Mouse (Mus musculus) 3T3-L1 (cell line): ENCODE results near the gene Card14.
"Not testable (repeated sequence)": the region's sequence is repeated elsewhere in the genome, so short reads cannot be mapped to it uniquely, and the experiment has no call there.

Experiments
- DNase-seq: peaks from one replicate; pipeline ENCODE4 v3.0.0-alpha.2; 2015; ENCODE audit warnings: low read depth, low spot score

Gene Card14

GRCm38 (mm10) chr11:119307658-119307867 lies at the start of gene Card14:
TSS of gene Card14 (plus strand) at chr11:119307768.
- DNase-seq: no peak

GRCm38 (mm10) chr11:119258216-119258571 lies 49.4 kb upstream of the Card14 start:
- no peak for DNase-seq

GRCm38 (mm10) chr11:119258572-119259322 lies 48.8 kb upstream of the Card14 start:
- DNase-seq: no peak

- no peak for DNase-seq
These were observed 47.6 kb upstream of the Card14 start for GRCm38 (mm10) chr11:119259977-119260376.

- no peak for DNase-seq
These were observed 43.2 kb upstream of the Card14 start for GRCm38 (mm10) chr11:119264413-119264812.

GRCm38 (mm10) chr11:119265811-119266210 lies 41.8 kb upstream of the Card14 start:
- DNase-seq: no peak

- DNase-seq: no peak
These were observed 40.3 kb upstream of the Card14 start for GRCm38 (mm10) chr11:119267241-119267674.

GRCm38 (mm10) chr11:119267768-119268556 lies 39.6 kb upstream of the Card14 start, which contains the start of gene Gaa:
TSS of gene Gaa (plus strand) at chr11:119267887.
- DNase-seq: peak; percentile 96

- DNase-seq: no peak
These were observed 38.9 kb upstream of the Card14 start for GRCm38 (mm10) chr11:119268557-119269195.

- not testable (repeated sequence) for DNase-seq
These were observed 35.1 kb upstream of the Card14 start for GRCm38 (mm10) chr11:119272492-119272891.

GRCm38 (mm10) chr11:119273186-119273930 lies 34.2 kb upstream of the Card14 start:
- peak; percentile 27 for DNase-seq

- DNase-seq: no peak
These were observed 26.5 kb upstream of the Card14 start for GRCm38 (mm10) chr11:119281030-119281429.

GRCm38 (mm10) chr11:119285791-119286527 lies 21.6 kb upstream of the Card14 start:
- peak; percentile 67 for DNase-seq

- no peak for DNase-seq
These were observed 20.2 kb upstream of the Card14 start for GRCm38 (mm10) chr11:119287207-119287992.

- DNase-seq: not testable (repeated sequence)
These were observed 14.7 kb upstream of the Card14 start for GRCm38 (mm10) chr11:119292861-119293260.

- no peak for DNase-seq
These were observed 9.6 kb upstream of the Card14 start for GRCm38 (mm10) chr11:119297996-119298395.

- no peak for DNase-seq
These were observed 8.7 kb upstream of the Card14 start for GRCm38 (mm10) chr11:119298917-119299316.

GRCm38 (mm10) chr11:119299391-119300245 lies 8.0 kb upstream of the Card14 start, which contains the start of gene Eif4a3:
TSS of gene Eif4a3 (minus strand) at chr11:119300089.
- peak; percentile 95 for DNase-seq

- peak; percentile 77 for DNase-seq
These were observed 7.2 kb upstream of the Card14 start for GRCm38 (mm10) chr11:119300246-119300935.
